Mouse (Mus musculus): Measurements from ENCODE around the gene Atg10. TPM values are rescaled to one million over a fixed set of nuclear protein-coding genes. Genes with fewer than 3 reads are reported as not detected.

The Atg10 gene
- polyA plus RNA-seq, 1 experiment from 2014 or later = 15.1 TPM

DNA sequence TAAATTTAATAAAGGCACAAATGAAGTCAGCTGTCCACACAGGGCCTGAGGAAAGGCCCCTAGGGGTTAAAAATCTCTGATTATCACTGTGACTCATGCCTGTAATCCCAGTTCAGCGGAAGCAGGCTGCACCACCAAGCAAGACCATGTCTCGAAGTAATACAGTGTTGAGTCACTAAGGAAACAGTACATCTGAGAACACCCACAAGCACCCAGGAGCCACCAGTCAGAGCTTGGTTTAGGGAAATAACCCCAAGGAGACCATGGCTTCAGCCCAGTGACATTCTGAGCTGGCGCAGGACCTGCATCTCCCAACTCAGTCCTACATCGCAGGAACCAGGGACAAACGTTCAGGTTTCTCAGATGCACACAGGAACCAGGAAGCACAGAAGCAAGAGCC, 17.5 kb downstream of the Atg10 start:
- WGBS = 69% methylated on average over 5 of the region's 5 CpGs
- Histone ChIP-seq H3K36me3 (no peaks in the 10 kb centered on the region; the same call in 1 of the 2 replicates), H3K4me1 (no peaks in the 10 kb centered on the region), H3K9me3 (no peaks in the 10 kb centered on the region), H3K27ac (no peak overlapping the region), H3K4me3 (no peak overlapping the region), H3K27me3 (ENCODE audit: insufficient read depth, poor library complexity, severe bottlenecking) (no peaks in the 10 kb centered on the region)
- DNase-seq (ENCODE audit: low spot score) = no peak

DNA sequence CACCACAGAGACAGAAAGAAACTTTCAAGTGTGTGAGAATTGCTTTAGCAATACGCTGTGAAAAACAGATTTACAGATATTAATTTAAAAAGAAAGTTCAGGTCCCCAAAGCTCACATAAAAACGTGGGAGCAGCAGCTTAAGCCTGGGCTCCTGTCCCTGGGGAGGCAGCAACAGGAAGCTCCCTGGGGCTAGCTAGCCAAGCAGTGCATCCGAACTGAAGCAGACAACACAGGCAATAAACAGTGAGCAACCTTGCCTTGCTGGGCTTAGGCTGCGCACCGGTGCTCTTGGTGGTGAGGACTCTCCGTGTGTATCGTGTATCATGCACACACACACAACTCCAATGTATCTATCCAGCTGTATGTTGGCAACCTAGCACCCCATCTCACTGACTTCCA, 21.2 kb downstream of the Atg10 start:
- no peak overlapping the region for H3K4me3 ChIP-seq
- H3K4me1 ChIP-seq = no peaks in the 10 kb centered on the region
- no peak overlapping the region for H3K27ac ChIP-seq
- H3K36me3 ChIP-seq = no peaks in the 10 kb centered on the region; the same call in 1 of the 2 replicates
- no peaks in the 10 kb centered on the region for H3K27me3 ChIP-seq (ENCODE audit: insufficient read depth, poor library complexity, severe bottlenecking)
- DNase-seq (ENCODE audit: low spot score) = no peak
- WGBS = 73% methylated on average over 7 of the region's 7 CpGs
- H3K9me3 ChIP-seq = no peaks in the 10 kb centered on the region

DNA sequence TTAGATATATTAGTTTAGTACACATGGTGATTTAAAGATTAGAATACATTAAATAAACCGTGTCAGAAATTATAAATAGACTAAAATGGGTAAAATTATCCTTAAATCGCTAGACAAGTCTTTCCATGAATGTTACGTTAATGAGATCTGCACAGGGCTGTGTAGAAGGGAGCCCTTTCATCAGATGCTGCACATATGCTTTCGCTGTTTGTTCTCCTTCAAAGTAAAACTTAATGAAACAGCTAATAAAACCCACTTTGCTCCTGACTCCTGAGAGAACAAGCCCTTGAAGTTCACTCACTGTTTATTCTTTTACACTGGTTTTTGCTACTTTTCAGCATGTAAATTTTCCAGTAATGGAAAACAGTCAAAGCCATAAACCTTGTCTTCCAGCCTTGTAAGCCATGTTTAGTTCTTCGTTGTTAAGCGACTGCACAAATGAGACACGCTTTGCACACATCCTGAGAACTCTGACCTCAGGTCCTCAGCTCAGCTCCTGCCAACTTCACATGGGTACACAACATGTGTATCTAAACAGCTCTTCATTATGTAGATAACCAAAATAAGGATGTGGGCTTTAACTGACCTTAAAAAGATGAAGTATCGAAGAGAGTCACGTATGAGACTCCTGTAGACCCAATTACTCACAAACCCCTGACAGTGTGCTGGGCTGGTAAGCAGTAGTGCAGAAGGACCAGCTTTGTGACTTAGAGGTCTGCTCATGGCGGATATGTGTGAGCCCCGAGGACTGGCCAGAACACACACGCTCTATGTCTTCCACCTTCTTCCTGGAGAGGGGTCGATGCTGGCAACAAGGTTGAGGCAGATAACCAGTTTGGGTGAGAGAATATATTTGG, 36.2 kb downstream of the Atg10 start:
- no peaks in the 10 kb centered on the region for H3K4me1 ChIP-seq
- H3K36me3 ChIP-seq = no peaks in the 10 kb centered on the region
- no peak overlapping the region for H3K27ac ChIP-seq
- H3K27me3 ChIP-seq (ENCODE audit: insufficient read depth, poor library complexity, severe bottlenecking) = no peaks in the 10 kb centered on the region
- WGBS = 87% methylated on average over 13 of the region's 13 CpGs
- DNase-seq (ENCODE audit: low spot score) = no peak
- H3K4me3 ChIP-seq = no peak overlapping the region
- no peaks in the 10 kb centered on the region for H3K9me3 ChIP-seq

DNA sequence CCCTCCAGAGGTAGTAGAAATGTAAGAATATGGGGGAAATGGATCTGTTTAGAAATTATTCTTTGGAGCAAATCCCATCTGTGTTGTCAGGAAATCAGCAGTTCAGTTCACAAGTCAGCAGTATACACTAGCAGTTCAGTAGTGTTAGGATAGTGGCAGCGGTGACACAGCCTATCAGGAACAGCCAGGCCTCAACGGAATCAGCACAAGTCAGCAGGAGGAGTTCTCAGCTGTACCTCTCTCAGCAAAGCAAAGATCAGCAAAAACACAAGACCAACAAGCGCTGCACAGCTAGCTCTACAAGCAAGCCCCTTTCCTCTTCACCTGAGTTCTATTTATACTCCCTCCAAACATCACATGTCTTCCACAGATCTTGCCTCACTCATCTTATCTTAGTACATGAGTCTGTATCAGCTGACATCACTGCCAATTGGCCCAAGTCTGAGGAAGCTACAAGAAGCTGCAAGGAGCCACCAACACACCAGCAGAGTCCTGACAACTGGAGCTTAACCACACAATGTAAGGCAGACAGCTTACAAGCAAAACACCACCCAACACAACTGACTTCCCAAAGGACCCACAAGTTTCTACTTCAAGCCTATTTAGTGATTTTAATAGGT, 38.4 kb downstream of the Atg10 start:
- no peaks in the 10 kb centered on the region for H3K9me3 ChIP-seq
- peaks cover 3% of the 10 kb centered on the region for H3K4me1 ChIP-seq
- no peak overlapping the region for H3K27ac ChIP-seq
- DNase-seq (ENCODE audit: low spot score) = no peak
- H3K36me3 ChIP-seq = no peaks in the 10 kb centered on the region
- 66% methylated on average over 3 of the region's 3 CpGs for WGBS
- no peaks in the 10 kb centered on the region for H3K27me3 ChIP-seq (ENCODE audit: insufficient read depth, poor library complexity, severe bottlenecking)
- H3K4me3 ChIP-seq = no peak overlapping the region

DNA sequence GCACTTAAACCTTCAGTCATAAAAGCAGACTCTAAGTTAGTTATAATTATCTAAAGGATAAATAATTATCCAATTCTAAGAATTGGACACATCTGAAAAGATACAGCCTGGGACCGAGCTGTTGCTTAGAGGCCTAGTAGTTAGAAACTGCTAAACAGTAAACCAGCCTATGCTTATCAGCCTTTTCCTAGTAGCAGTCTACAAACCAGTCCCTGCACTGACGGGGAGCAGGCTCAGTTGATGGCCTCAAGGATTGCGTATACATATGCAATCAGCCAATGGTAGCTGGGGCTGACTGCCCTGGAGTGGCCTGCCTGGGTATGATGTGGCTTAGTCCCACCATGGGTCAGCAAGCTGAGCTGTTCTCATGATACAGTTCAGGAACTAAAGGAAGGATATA, 39.5 kb downstream of the Atg10 start:
- Histone ChIP-seq H3K4me1 (peaks cover 6% of the 10 kb centered on the region), H3K4me3 (no peak overlapping the region), H3K36me3 (no peaks in the 10 kb centered on the region), H3K27ac (no peak overlapping the region), H3K9me3 (no peaks in the 10 kb centered on the region), H3K27me3 (ENCODE audit: insufficient read depth, poor library complexity, severe bottlenecking) (no peaks in the 10 kb centered on the region)
- DNase-seq (ENCODE audit: low spot score) = no peak
- WGBS = 49% methylated on average over 3 of the region's 3 CpGs

DNA sequence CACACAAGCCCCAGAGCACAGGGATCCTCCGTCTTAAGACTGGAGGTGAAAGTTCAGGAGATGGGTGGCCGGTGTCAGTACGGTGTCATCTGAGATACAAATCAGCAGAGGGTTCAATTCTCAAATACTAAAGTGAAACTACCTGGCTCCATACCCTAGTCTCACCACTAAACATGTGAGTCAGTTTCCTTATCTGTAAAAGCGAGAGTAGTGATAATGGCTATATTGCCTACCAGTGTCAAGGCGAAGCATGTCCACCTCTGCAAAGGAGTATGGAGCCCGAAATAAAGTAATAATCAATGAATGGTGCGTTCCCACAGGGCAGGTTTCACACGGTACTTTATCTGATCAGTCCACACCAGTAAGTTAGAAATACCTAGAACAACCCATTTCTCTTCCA, 43.4 kb downstream of the Atg10 start:
- H3K4me3 ChIP-seq = no peak overlapping the region
- H3K36me3 ChIP-seq = no peaks in the 10 kb centered on the region
- H3K27ac ChIP-seq = no peak overlapping the region
- peaks cover 6% of the 10 kb centered on the region for H3K4me1 ChIP-seq
- DNase-seq (ENCODE audit: low spot score) = no peak
- 82% methylated on average over 8 of the region's 8 CpGs for WGBS
- H3K27me3 ChIP-seq (ENCODE audit: insufficient read depth, poor library complexity, severe bottlenecking) = no peaks in the 10 kb centered on the region
- H3K9me3 ChIP-seq = no peaks in the 10 kb centered on the region

DNA sequence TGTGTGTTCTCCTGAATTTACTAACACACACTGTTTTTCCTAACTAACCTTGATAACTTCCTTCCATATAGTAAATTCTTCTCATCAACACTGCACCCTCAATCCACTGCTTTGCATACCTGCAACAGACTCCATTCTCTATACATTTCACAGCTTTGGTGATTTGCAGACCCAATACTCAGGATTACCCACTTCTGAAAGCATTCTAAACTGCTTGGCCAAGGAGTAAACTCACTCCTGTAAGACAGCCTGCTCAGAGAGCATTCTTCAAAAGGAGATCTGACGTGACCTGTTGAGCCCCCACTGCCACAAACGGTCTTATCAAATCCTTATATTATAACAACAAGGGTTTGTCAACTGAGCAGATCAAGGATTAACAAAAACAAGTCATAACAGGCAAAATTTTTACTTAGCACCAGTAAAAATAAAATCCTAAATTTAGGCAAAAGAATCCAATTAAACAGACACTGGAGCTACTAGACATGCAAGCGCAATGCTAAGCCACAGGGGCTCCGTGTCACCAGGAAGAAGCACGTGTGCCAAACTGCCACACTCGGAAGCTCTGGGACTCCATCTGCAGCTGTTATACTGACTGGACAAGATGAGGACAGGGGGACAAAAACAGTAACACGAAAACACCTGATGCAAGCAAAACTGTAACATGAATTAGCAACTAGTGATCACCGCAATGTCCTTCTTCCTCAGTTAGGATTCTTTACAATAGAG, 44.4 kb downstream of the Atg10 start:
- Histone ChIP-seq H3K27ac (no peak overlapping the region), H3K36me3 (no peaks in the 10 kb centered on the region), H3K4me1 (peaks cover 6% of the 10 kb centered on the region), H3K9me3 (no peaks in the 10 kb centered on the region), H3K27me3 (ENCODE audit: insufficient read depth, poor library complexity, severe bottlenecking) (no peaks in the 10 kb centered on the region), H3K4me3 (no peak overlapping the region)
- WGBS = 74% methylated on average over 8 of the region's 8 CpGs
- no peak for DNase-seq (ENCODE audit: low spot score)

DNA sequence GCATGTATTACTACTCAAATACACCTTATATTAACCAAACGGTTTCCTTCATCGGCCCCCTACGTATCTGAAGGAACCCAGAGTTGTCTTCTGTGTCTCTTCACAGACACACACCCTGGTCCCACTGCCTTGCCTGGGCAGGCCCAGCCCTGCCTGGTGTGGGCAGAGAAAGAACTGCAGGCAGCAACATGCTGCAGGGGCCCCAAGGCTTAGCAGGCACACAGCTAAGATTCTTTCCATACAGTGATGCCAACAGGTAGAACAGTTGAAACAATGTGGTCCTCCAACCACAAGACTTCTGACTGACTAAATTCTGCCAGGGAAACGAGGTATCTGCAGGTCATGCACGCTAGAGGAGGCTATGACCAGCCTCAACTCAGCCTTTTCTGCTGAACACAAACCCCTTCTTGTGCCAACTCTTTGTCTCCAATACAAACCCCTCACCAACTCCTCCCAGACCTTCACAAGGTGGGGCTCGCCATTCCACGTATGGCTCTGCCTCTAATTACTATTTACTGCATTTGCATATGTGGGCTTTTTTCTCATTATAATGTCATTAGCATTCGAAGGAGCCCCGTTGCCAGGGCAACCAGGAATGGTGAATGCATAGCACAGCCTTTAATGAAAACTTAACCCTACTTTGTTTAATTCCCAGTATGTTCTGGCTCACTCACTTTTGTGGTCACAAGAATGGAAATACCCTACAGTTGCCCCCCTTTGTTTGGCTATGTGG, 45.2 kb downstream of the Atg10 start:
- no peak overlapping the region for H3K27ac ChIP-seq
- WGBS = 70% methylated on average over 9 of the region's 9 CpGs
- no peak for DNase-seq (ENCODE audit: low spot score)

DNA sequence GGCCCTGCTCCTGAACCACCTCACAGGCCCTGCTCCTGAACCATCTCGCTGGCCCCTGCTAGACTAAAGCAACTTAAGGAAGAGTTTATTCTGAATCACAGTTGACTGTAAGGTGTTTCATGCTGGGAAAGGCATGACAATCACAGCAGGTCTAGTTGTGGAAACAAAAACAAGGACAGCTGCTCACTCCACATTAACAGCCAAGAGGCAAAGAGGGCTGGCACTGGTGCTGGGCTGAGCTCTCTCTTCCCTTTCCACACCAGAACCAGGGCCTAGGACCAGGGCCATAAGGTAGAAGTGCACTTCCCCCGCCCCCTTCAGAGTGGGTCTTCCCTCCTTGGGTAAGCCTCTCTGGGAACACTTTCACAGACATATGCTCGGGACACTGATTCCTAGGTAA, 48.4 kb downstream of the Atg10 start:
- no peak for DNase-seq (ENCODE audit: low spot score)
- no peak overlapping the region for H3K27ac ChIP-seq
- no peaks in the 10 kb centered on the region for H3K36me3 ChIP-seq
- H3K4me3 ChIP-seq = no peak overlapping the region
- no peaks in the 10 kb centered on the region for H3K9me3 ChIP-seq
- WGBS = 61% methylated on average over 3 of the region's 3 CpGs
- H3K27me3 ChIP-seq (ENCODE audit: insufficient read depth, poor library complexity, severe bottlenecking) = no peaks in the 10 kb centered on the region
- H3K4me1 ChIP-seq = peaks cover 4% of the 10 kb centered on the region

More for the DNA sequence above, 45.2 kb downstream of the Atg10 start:
- Histone ChIP-seq H3K4me3 (no peak overlapping the region), H3K27me3 (ENCODE audit: insufficient read depth, poor library complexity, severe bottlenecking) (no peaks in the 10 kb centered on the region), H3K9me3 (no peaks in the 10 kb centered on the region), H3K36me3 (no peaks in the 10 kb centered on the region), H3K4me1 (peaks cover 6% of the 10 kb centered on the region)

DNA sequence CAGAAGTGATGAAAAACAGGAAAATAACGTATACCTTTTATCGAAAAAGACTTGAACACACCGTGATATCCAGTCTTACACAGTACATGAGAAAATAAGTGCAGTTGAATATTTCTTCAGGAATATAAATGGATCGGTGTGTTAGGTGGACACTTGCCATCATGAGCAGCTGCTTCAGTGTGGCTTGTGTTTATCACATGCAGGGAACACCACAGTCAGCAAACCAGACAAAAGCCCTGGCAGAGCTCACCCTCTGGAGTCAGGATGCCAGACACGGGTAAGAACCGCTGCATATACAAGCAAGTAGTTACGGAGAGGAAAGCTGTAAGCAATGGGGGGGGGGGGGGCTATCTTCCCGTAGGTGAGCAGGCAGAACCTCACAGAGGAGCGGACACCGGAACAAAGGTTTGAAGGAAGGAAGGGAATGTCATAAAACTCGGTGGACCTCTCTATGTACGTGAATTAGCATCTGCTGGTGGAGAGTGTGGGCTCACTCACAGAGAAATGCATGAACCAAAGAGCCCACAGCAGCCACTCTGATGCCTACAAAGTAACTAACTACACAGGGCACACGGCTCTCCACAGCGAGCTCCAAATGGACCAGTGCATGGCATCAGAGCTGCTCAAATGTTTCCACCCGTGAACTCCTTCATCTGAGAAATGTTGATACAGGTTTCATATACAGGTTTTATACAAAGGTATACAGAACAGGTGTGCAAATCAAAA, 51.8 kb downstream of the Atg10 start:
- WGBS = 91% methylated on average over 14 of the region's 15 CpGs
- Histone ChIP-seq H3K27ac (no peak overlapping the region), H3K9me3 (no peaks in the 10 kb centered on the region), H3K4me1 (peaks cover 16% of the 10 kb centered on the region), H3K27me3 (ENCODE audit: insufficient read depth, poor library complexity, severe bottlenecking) (no peaks in the 10 kb centered on the region), H3K36me3 (no peaks in the 10 kb centered on the region), H3K4me3 (no peak overlapping the region)
- DNase-seq (ENCODE audit: low spot score) = no peak

DNA sequence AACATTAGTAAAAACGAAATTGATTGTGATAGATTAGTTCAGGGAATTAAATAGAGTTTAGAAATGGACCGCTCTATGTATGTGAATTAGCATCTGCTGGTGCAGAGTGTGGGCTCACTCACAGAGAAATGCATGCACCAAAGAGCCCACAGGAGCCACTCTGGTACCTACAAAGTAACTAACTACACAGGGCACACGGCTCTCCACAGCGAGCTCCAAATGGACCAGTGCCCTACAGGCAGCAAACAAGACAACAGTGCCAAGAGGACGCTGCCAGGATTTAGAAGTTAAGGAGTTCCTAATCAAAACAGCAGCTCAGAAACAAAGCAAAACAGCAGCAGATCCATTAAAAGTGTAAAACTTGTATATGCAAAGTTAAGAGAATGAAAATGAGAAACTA, 52.6 kb downstream of the Atg10 start:
- no peak overlapping the region for H3K4me3 ChIP-seq
- H3K4me1 ChIP-seq = peaks cover 22% of the 10 kb centered on the region
- DNase-seq (ENCODE audit: low spot score) = no peak
- H3K9me3 ChIP-seq = no peaks in the 10 kb centered on the region
- no peak overlapping the region for H3K27ac ChIP-seq
- H3K27me3 ChIP-seq (ENCODE audit: insufficient read depth, poor library complexity, severe bottlenecking) = no peaks in the 10 kb centered on the region
- no peaks in the 10 kb centered on the region for H3K36me3 ChIP-seq
- WGBS = 85% methylated on average over 5 of the region's 5 CpGs

All from heart, embryonic 10.5 days (tissue).